Mouse (Mus musculus) C2C12 (cell line): ENCODE data around the gene Gm6370.

Source experiments
- CEBPB ChIP-seq: IDR thresholded peaks from one replicate; pipeline ENCODE4 v1.6.1; 2011; ENCODE audit warnings: low read depth, mild to moderate bottlenecking, control low read depth, moderate library complexity
- CTCF ChIP-seq: IDR thresholded peaks from one replicate; pipeline ENCODE4 v1.5.1; 2011; ENCODE audit not compliant: control insufficient read depth, insufficient read depth, insufficient read length
- MAX ChIP-seq: IDR thresholded peaks from one replicate; pipeline ENCODE4 v1.6.1; 2011; ENCODE audit warnings: mild to moderate bottlenecking, control low read depth
- MYOD1 ChIP-seq: IDR thresholded peaks from one replicate; pipeline ENCODE4 v1.6.1; 2011; ENCODE audit warnings: low read depth; ENCODE audit not compliant: control insufficient read depth, insufficient read length
- MYOG ChIP-seq: IDR thresholded peaks from one replicate; pipeline ENCODE4 v1.6.1; 2011; ENCODE audit not compliant: control insufficient read depth, insufficient read length; ENCODE audit errors: extremely low read depth
- USF1 ChIP-seq: IDR thresholded peaks from one replicate; pipeline ENCODE4 v1.6.1; 2011; ENCODE audit warnings: low read depth, mild to moderate bottlenecking, control low read depth, moderate library complexity

DNA sequence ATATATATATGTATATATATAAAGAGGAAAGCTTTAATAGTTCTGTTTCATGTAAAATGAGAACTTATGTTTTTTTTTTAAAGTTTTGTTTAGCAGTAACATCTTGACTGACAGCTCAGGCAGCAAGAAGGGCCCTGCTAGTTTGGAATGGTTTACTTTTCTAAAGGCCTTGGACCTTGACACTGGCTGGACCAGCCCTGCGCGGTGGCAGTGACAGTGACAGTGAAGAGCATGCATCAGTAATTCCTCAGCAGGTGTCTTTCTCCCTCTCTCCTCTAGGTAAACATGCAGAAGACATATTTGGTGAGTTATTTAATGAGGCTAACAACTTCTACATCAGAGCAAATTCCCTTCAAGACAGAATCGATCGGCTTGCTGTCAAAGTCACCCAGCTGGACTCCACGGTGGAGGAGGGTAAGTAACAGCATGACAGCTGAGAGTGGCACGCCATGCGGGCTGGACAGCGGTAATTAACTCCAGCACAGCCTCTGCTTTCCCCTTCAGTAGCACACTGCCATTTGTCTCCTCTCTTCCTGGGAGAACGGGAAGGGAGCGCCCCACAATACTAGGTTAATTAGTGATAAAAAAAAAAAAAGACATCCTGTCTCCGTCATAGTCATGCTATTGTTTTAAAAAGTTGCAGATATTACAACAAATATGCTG, 39.4 kb upstream of the Gm6370 start:
- no peak for TF ChIP-seq CEBPB
- TF ChIP-seq CTCF = no peak
- TF ChIP-seq USF1 = no peak
- no peak for TF ChIP-seq MAX
- TF ChIP-seq MYOG = no peak
- no peak for TF ChIP-seq MYOD1
